In genomic region chr13:63068371-63069136, GRCm38 (mm10) we compare ENCODE assay signal across 23 mouse cellular contexts.
DNase-seq lines count a peak whose midpoint lies in the region; ATAC-seq and TF ChIP-seq lines count a peak whose summit lies in the region.
"Had no signal": no experiment of that assay in that cellular context is flagged by ENCODE, and none has a peak within 500 bp of the region (broad histone marks: within the 10 kb centered on the region; RNA-seq: fewer than 3 reads in every experiment).

No protein-coding gene starts in this region.

- WGBS in embryonic facial prominence, embryonic 10.5 days: 57% methylated on average over 4 of the region's 4 CpGs
- WGBS in limb, embryonic 11.5 days: 43% methylated on average over 4 of the region's 4 CpGs
- 87% methylated on average over 4 of the region's 4 CpGs for WGBS in lung, adult 2 months
- WGBS in lung, postnatal 0 days: 80% methylated on average over 4 of the region's 4 CpGs

- H3K27me3 ChIP-seq in embryonic facial prominence, embryonic 10.5 days (replicated peaks; ENCODE audit: low read depth, poor library complexity, severe bottlenecking): no peaks in the 10 kb centered on the region
- H3K27me3 ChIP-seq in limb, embryonic 11.5 days (ENCODE audit: control insufficient read depth, insufficient read depth, low read length): no peaks in the 10 kb centered on the region
- no peaks in the 10 kb centered on the region for H3K27me3 ChIP-seq in lung, postnatal 0 days (replicated peaks; ENCODE audit: insufficient read depth, low read length)
- H3K27me3 ChIP-seq: heart, embryonic 13.5 days; hindbrain, embryonic 12.5 days; stomach, embryonic 15.5 days had no signal

- H3K36me3 ChIP-seq in embryonic facial prominence, embryonic 10.5 days (replicated peaks): no peaks in the 10 kb centered on the region
- no peaks in the 10 kb centered on the region for H3K36me3 ChIP-seq in limb, embryonic 11.5 days (ENCODE audit: control insufficient read depth, insufficient read depth, low read length)
- H3K36me3 ChIP-seq in lung, postnatal 0 days (ENCODE audit: insufficient read depth, low read length): no peaks in the 10 kb centered on the region
- H3K36me3 ChIP-seq: hindbrain, embryonic 12.5 days; midbrain, embryonic 10.5 days; stomach, embryonic 15.5 days had no signal

- H3K27ac ChIP-seq in embryonic facial prominence, embryonic 10.5 days (replicated peaks): no peak overlapping the region; the same call in 1 of the 2 replicates
- no peak overlapping the region for H3K27ac ChIP-seq in limb, embryonic 11.5 days (replicated peaks; ENCODE audit: low read depth, low read length)
- no peak overlapping the region for H3K27ac ChIP-seq in lung, postnatal 0 days (ENCODE audit: low read length)
- H3K27ac ChIP-seq: heart, embryonic 13.5 days; hindbrain, embryonic 12.5 days; midbrain, embryonic 10.5 days; stomach, embryonic 15.5 days had no signal

- no peak overlapping the region for H3K4me2 ChIP-seq in limb, embryonic 11.5 days (ENCODE audit: low read depth, severe bottlenecking)
- H3K4me2 ChIP-seq in lung, postnatal 0 days (replicated peaks; ENCODE audit: low read depth, low read length): no peak overlapping the region
- H3K4me2 ChIP-seq: heart, embryonic 13.5 days; hindbrain, embryonic 12.5 days; stomach, embryonic 15.5 days had no signal

- TF ChIP-seq EP300 in lung, postnatal 0 days (IDR thresholded peaks at IDR 0.05): no peak

- no peak for ATAC-seq in limb, embryonic 11.5 days (ENCODE audit: insufficient number of reproducible peaks, low FRiP score, low TSS enrichment, low read depth)
- no peak for ATAC-seq in lung, postnatal 0 days
- ATAC-seq: forebrain, postnatal 0 days had no signal

- peaks cover 22% of the 10 kb centered on the region for H3K4me1 ChIP-seq in embryonic facial prominence, embryonic 10.5 days
- no peaks in the 10 kb centered on the region for H3K4me1 ChIP-seq in limb, embryonic 11.5 days (ENCODE audit: control insufficient read depth, insufficient read depth, low read length)
- H3K4me1 ChIP-seq in lung, adult 2 months (ENCODE audit: control insufficient read depth, insufficient read depth, low read length): peaks cover 4% of the 10 kb centered on the region
- peaks cover 6% of the 10 kb centered on the region; the same call in 1 of the 2 replicates for H3K4me1 ChIP-seq in lung, postnatal 0 days (ENCODE audit: insufficient read depth, low read depth, low read length)
- H3K4me1 ChIP-seq: hindbrain, embryonic 12.5 days had no signal

- no peak for TF ChIP-seq CTCF in lung, adult 2 months (IDR thresholded peaks at IDR 0.05; ENCODE audit: insufficient read depth, low read length)
- no peak for TF ChIP-seq CTCF in lung, postnatal 0 days (IDR thresholded peaks at IDR 0.05)

- peak; percentile 34 for DNase-seq in embryo, embryonic 11 days
- no peak for DNase-seq in embryo, embryonic 10.5 days (ENCODE audit: low spot score)
- DNase-seq in embryonic facial prominence, embryonic 10.5 days (ENCODE audit: low spot score): peak; percentile 42
- peak; percentile 42 for DNase-seq in limb, embryonic 11.5 days (ENCODE audit: low spot score)
- DNase-seq in retina, embryonic 14.5 days (ENCODE audit: low spot score): peak; percentile 30
- DNase-seq in lung, adult 2 months: no peak
- no peak for DNase-seq in lung, postnatal 0 days (ENCODE audit: low spot score)
- DNase-seq: adrenal gland, postnatal 36 days; cerebellum, adult 9-10 months; forebrain, postnatal 0 days; gastrocnemius, postnatal 14 days; heart, adult 18-20 months; heart, postnatal 14 days; kidney, adult 18-20 months; kidney, postnatal 4 days; layer of hippocampus, adult 9-11 months; liver; lung, postnatal 10 days; thymus, postnatal 25 days had no signal

- no peaks in the 10 kb centered on the region for H3K9me3 ChIP-seq in embryonic facial prominence, embryonic 10.5 days
- H3K9me3 ChIP-seq in limb, embryonic 11.5 days (ENCODE audit: control insufficient read depth, low read length): no peaks in the 10 kb centered on the region
- no peaks in the 10 kb centered on the region for H3K9me3 ChIP-seq in lung, postnatal 0 days (ENCODE audit: low read length)
- H3K9me3 ChIP-seq: heart, embryonic 13.5 days; hindbrain, embryonic 12.5 days; midbrain, embryonic 10.5 days; stomach, embryonic 15.5 days had no signal

- H3K9ac ChIP-seq in limb, embryonic 11.5 days (ENCODE audit: low read length): no peak overlapping the region
- H3K9ac ChIP-seq in lung, postnatal 0 days (replicated peaks; ENCODE audit: low read depth): no peak overlapping the region
- H3K9ac ChIP-seq: forebrain, postnatal 0 days; heart, embryonic 13.5 days; hindbrain, embryonic 12.5 days; stomach, embryonic 15.5 days had no signal

- no peak for TF ChIP-seq POLR2A in lung, adult 2 months (IDR thresholded peaks at IDR 0.05; ENCODE audit: borderline replicate concordance, extremely low read depth, low read depth, low read length)

- no peak overlapping the region for H3K4me3 ChIP-seq in embryonic facial prominence, embryonic 10.5 days
- H3K4me3 ChIP-seq in limb, embryonic 11.5 days (ENCODE audit: low read depth, low read length): no peak overlapping the region
- no peak overlapping the region for H3K4me3 ChIP-seq in lung, adult 2 months (replicated peaks; ENCODE audit: extremely low read depth, low read depth, low read length)
- H3K4me3 ChIP-seq in lung, postnatal 0 days (ENCODE audit: low read depth, low read length): no peak overlapping the region
- H3K4me3 ChIP-seq: heart, embryonic 13.5 days; hindbrain, embryonic 12.5 days; midbrain, embryonic 10.5 days; stomach, embryonic 15.5 days had no signal

Comparison
In these comparisons a context has a peak if more than half of its experiments do, and no peak if none do; other contexts are left out.
1. DNase-seq: peak in embryo, embryonic 11 days (single experiment), embryonic facial prominence, embryonic 10.5 days (single experiment), limb, embryonic 11.5 days (single experiment) and retina, embryonic 14.5 days (single experiment); none in embryo, embryonic 10.5 days (single experiment), lung, adult 2 months (single experiment) and lung, postnatal 0 days (single experiment).